Mouse (Mus musculus): ENCODE results near the gene Ccdc73. TPM values are rescaled to one million over a fixed set of nuclear protein-coding genes. Genes with fewer than 3 reads are reported as not detected.
"Not testable (repeated sequence)": the region's sequence is repeated elsewhere in the genome, so short reads cannot be mapped to it uniquely, and the experiment has no call there.

Gene Ccdc73
- polyA plus RNA-seq, 1 experiment from 2014 or later = 6.3 TPM

DNA sequence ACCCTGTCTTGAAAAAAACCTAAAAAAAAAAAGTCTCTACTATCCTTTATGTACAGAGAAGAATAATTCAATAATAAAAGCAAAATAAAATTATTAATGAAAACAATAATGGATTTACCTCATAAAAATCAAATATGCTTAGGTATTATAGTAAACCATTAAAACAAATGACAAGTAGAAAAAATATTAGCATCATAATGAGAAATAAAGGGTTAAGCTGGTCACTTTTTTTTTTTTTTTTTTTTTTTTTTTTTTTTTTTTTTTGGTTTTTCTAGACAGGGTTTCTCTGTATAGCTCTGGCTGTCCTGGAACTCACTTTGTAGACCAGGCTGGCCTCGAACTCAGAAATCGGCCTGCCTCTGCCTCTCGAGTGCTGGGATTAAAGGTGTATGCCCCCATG is 9.5 kb upstream of the Ccdc73 start:
- 86% methylated on average over 3 of the region's 3 CpGs for WGBS
- DNase-seq (ENCODE audit: low spot score); H3K4me3 ChIP-seq (ENCODE audit: low read depth, low read length); H3K4me2 ChIP-seq; H3K27ac ChIP-seq (ENCODE audit: low read depth, low read length); H3K9me3 ChIP-seq (ENCODE audit: control insufficient read depth, low read length); H3K9ac ChIP-seq (ENCODE audit: low read depth, low read length); H3K27me3 ChIP-seq (replicated peaks; ENCODE audit: control insufficient read depth, insufficient read depth, low read length); H3K4me1 ChIP-seq (replicated peaks; ENCODE audit: control insufficient read depth, insufficient read depth, low read length); H3K36me3 ChIP-seq (ENCODE audit: control insufficient read depth, insufficient read depth, low read length); ATAC-seq (replicated peaks; ENCODE audit: low FRiP score): not testable (repeated sequence)

GRCm38 (mm10) chr2:104859060-104859459 is 8.5 kb upstream of the Ccdc73 start:
- 74% methylated on average over 5 of the region's 5 CpGs for WGBS

GRCm38 (mm10) chr2:104860426-104860825 is 7.2 kb upstream of the Ccdc73 start:
- Histone ChIP-seq H3K4me2 (no peak overlapping the region), H3K9me3 (ENCODE audit: control insufficient read depth, low read length) (no peaks in the 10 kb centered on the region), H3K4me1 (replicated peaks; ENCODE audit: control insufficient read depth, insufficient read depth, low read length) (no peaks in the 10 kb centered on the region), H3K36me3 (ENCODE audit: control insufficient read depth, insufficient read depth, low read length) (no peaks in the 10 kb centered on the region), H3K27me3 (replicated peaks; ENCODE audit: control insufficient read depth, insufficient read depth, low read length) (no peaks in the 10 kb centered on the region), H3K9ac (ENCODE audit: low read depth, low read length) (no peak overlapping the region), H3K27ac (ENCODE audit: low read depth, low read length) (no peak overlapping the region), H3K4me3 (ENCODE audit: low read depth, low read length) (no peak overlapping the region)
- 87% methylated on average over 10 of the region's 10 CpGs for WGBS
- DNase-seq (ENCODE audit: low spot score) (no peak), ATAC-seq (replicated peaks; ENCODE audit: low FRiP score) (no peak)

More at GRCm38 (mm10) chr2:104859060-104859459, 8.5 kb upstream of the Ccdc73 start:
- no peaks in the 10 kb centered on the region for H3K9me3 ChIP-seq (ENCODE audit: control insufficient read depth, low read length)
- no peaks in the 10 kb centered on the region for H3K27me3 ChIP-seq (replicated peaks; ENCODE audit: control insufficient read depth, insufficient read depth, low read length)
- H3K4me1 ChIP-seq (replicated peaks; ENCODE audit: control insufficient read depth, insufficient read depth, low read length) = no peaks in the 10 kb centered on the region
- DNase-seq (ENCODE audit: low spot score) = no peak
- no peak overlapping the region for H3K9ac ChIP-seq (ENCODE audit: low read depth, low read length)
- H3K4me3 ChIP-seq (ENCODE audit: low read depth, low read length) = no peak overlapping the region
- ATAC-seq (replicated peaks; ENCODE audit: low FRiP score) = no peak
- H3K27ac ChIP-seq (ENCODE audit: low read depth, low read length) = no peak overlapping the region
- no peak overlapping the region for H3K4me2 ChIP-seq
- no peaks in the 10 kb centered on the region for H3K36me3 ChIP-seq (ENCODE audit: control insufficient read depth, insufficient read depth, low read length)

DNA sequence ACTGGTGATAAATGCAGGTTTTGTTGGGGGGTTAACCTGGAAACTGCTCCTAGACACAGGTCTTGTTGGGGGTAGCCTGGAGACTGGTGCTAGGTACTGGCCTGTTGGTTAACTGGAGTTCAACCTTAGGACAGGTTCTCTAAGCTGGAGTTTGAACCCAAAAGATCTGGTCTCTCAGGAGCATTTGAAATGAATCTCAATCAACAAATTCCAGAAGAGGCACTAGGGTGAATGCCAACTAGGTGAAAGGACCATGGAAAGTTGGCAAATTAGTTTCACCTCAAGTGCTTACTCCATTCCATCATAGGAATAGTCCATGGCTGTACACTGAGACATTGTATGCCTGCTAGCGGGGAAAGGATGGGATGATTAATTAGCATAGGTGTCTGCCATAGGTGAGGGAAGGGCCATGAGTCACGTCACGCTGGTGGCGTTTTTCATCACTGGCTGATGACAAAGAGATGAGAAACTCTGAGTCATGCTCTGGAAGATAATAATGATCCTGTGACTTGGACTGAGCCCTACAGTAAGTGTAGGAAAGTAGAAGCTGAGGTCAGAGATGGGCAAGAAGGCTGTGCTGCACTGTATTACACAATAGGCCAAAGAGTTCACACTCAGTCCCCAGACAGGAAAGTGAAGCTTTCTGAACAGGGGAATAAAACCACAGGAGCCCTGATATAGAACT is 3.3 kb upstream of the Ccdc73 start:
- no peaks in the 10 kb centered on the region for H3K4me1 ChIP-seq (replicated peaks; ENCODE audit: control insufficient read depth, insufficient read depth, low read length)
- ATAC-seq (replicated peaks; ENCODE audit: low FRiP score) (no peak), DNase-seq (ENCODE audit: low spot score) (no peak)
- H3K9me3 ChIP-seq (ENCODE audit: control insufficient read depth, low read length) = no peaks in the 10 kb centered on the region
- no peaks in the 10 kb centered on the region for H3K36me3 ChIP-seq (ENCODE audit: control insufficient read depth, insufficient read depth, low read length)
- no peak overlapping the region for H3K4me2 ChIP-seq
- no peak overlapping the region for H3K9ac ChIP-seq (ENCODE audit: low read depth, low read length)
- H3K4me3 ChIP-seq (ENCODE audit: low read depth, low read length) = no peak overlapping the region
- no peaks in the 10 kb centered on the region for H3K27me3 ChIP-seq (replicated peaks; ENCODE audit: control insufficient read depth, insufficient read depth, low read length)
- no peak overlapping the region for H3K27ac ChIP-seq (ENCODE audit: low read depth, low read length)
- WGBS = 78% methylated on average over 4 of the region's 4 CpGs

GRCm38 (mm10) chr2:104869101-104869500 is 1.5 kb downstream of the Ccdc73 start:
- H3K4me1 ChIP-seq (replicated peaks; ENCODE audit: control insufficient read depth, insufficient read depth, low read length) = no peaks in the 10 kb centered on the region
- H3K9ac ChIP-seq (ENCODE audit: low read depth, low read length) = no peak overlapping the region
- no peaks in the 10 kb centered on the region for H3K36me3 ChIP-seq (ENCODE audit: control insufficient read depth, insufficient read depth, low read length)
- DNase-seq (ENCODE audit: low spot score) = no peak
- no peak for ATAC-seq (replicated peaks; ENCODE audit: low FRiP score)
- WGBS = 79% methylated on average over 3 of the region's 3 CpGs
- H3K4me2 ChIP-seq = no peak overlapping the region
- no peak overlapping the region for H3K27ac ChIP-seq (ENCODE audit: low read depth, low read length)
- H3K27me3 ChIP-seq (replicated peaks; ENCODE audit: control insufficient read depth, insufficient read depth, low read length) = no peaks in the 10 kb centered on the region
- no peak overlapping the region for H3K4me3 ChIP-seq (ENCODE audit: low read depth, low read length)
- no peaks in the 10 kb centered on the region for H3K9me3 ChIP-seq (ENCODE audit: control insufficient read depth, low read length)

GRCm38 (mm10) chr2:104878794-104879193 is 11.2 kb downstream of the Ccdc73 start:
- Histone ChIP-seq H3K4me1 (replicated peaks; ENCODE audit: control insufficient read depth, insufficient read depth, low read length) (no peaks in the 10 kb centered on the region), H3K27ac (ENCODE audit: low read depth, low read length) (no peak overlapping the region), H3K4me3 (ENCODE audit: low read depth, low read length) (no peak overlapping the region), H3K4me2 (no peak overlapping the region), H3K27me3 (replicated peaks; ENCODE audit: control insufficient read depth, insufficient read depth, low read length) (no peaks in the 10 kb centered on the region), H3K9ac (ENCODE audit: low read depth, low read length) (no peak overlapping the region), H3K36me3 (ENCODE audit: control insufficient read depth, insufficient read depth, low read length) (no peaks in the 10 kb centered on the region), H3K9me3 (ENCODE audit: control insufficient read depth, low read length) (no peaks in the 10 kb centered on the region)
- no peak for DNase-seq (ENCODE audit: low spot score)
- ATAC-seq (replicated peaks; ENCODE audit: low FRiP score) = no peak
- WGBS = 71% methylated on average over 8 of the region's 8 CpGs

GRCm38 (mm10) chr2:104886109-104886508 is 18.5 kb downstream of the Ccdc73 start:
- ATAC-seq (replicated peaks; ENCODE audit: low FRiP score) (no peak), DNase-seq (ENCODE audit: low spot score) (no peak)
- Histone ChIP-seq H3K4me1 (replicated peaks; ENCODE audit: control insufficient read depth, insufficient read depth, low read length) (no peaks in the 10 kb centered on the region), H3K9ac (ENCODE audit: low read depth, low read length) (no peak overlapping the region), H3K4me3 (ENCODE audit: low read depth, low read length) (no peak overlapping the region), H3K4me2 (no peak overlapping the region), H3K27me3 (replicated peaks; ENCODE audit: control insufficient read depth, insufficient read depth, low read length) (no peaks in the 10 kb centered on the region), H3K9me3 (ENCODE audit: control insufficient read depth, low read length) (no peaks in the 10 kb centered on the region), H3K27ac (ENCODE audit: low read depth, low read length) (no peak overlapping the region), H3K36me3 (ENCODE audit: control insufficient read depth, insufficient read depth, low read length) (no peaks in the 10 kb centered on the region)
- WGBS = 85% methylated on average over 18 of the region's 18 CpGs

DNA sequence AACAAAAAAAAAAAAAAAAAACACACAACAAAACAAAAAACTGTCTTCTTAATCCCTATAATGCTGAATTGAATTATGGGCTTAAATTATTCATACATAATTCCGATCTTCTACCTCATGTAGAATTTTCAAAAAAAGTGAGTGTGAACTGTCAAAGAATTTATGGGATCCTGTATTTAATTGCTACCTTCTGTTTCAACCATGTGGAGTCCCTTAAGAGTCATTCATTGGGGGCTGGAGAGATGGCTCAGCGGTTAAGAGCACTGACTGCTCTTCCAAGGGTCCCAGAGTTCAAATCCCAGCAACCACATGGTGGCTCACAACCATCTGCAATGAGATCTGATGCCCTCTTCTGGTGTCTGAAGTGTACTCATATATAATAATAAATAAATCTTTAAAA is 19.7 kb downstream of the Ccdc73 start:
- not testable (repeated sequence) for ATAC-seq (replicated peaks; ENCODE audit: low FRiP score); H3K27ac ChIP-seq (ENCODE audit: low read depth, low read length); DNase-seq (ENCODE audit: low spot score); H3K4me3 ChIP-seq (ENCODE audit: low read depth, low read length); H3K36me3 ChIP-seq (ENCODE audit: control insufficient read depth, insufficient read depth, low read length); H3K4me2 ChIP-seq; H3K27me3 ChIP-seq (replicated peaks; ENCODE audit: control insufficient read depth, insufficient read depth, low read length); H3K9ac ChIP-seq (ENCODE audit: low read depth, low read length); H3K4me1 ChIP-seq (replicated peaks; ENCODE audit: control insufficient read depth, insufficient read depth, low read length); H3K9me3 ChIP-seq (ENCODE audit: control insufficient read depth, low read length)
- WGBS = 55% methylated on average over 2 of the region's 2 CpGs

GRCm38 (mm10) chr2:104887882-104888566 is 20.4 kb downstream of the Ccdc73 start:
- no peak for DNase-seq (ENCODE audit: low spot score)
- 21% methylated on average over 10 of the region's 10 CpGs for WGBS
- ATAC-seq (replicated peaks; ENCODE audit: low FRiP score) = no peak

More at GRCm38 (mm10) chr2:104887882-104888566, 20.4 kb downstream of the Ccdc73 start:
- Histone ChIP-seq H3K36me3 (ENCODE audit: control insufficient read depth, insufficient read depth, low read length) (no peaks in the 10 kb centered on the region), H3K4me3 (ENCODE audit: low read depth, low read length) (no peak overlapping the region), H3K4me2 (no peak overlapping the region), H3K27me3 (replicated peaks; ENCODE audit: control insufficient read depth, insufficient read depth, low read length) (no peaks in the 10 kb centered on the region), H3K9ac (ENCODE audit: low read depth, low read length) (no peak overlapping the region), H3K27ac (ENCODE audit: low read depth, low read length) (no peak overlapping the region), H3K4me1 (replicated peaks; ENCODE audit: control insufficient read depth, insufficient read depth, low read length) (no peaks in the 10 kb centered on the region), H3K9me3 (ENCODE audit: control insufficient read depth, low read length) (no peaks in the 10 kb centered on the region)
